ENCODE assay signal across 26 mouse cellular contexts in genomic region chr16:19966437-19966836, GRCm38 (mm10). TPM values are rescaled to one million over a fixed set of nuclear protein-coding genes. Genes with fewer than 3 reads are reported as not detected.
A peak's percentile ranks its signal among the peaks of the same experiment; 100 is the strongest.
DNase-seq lines count a peak whose midpoint lies in the region; ATAC-seq and TF ChIP-seq lines count a peak whose summit lies in the region.
"Had no signal": no experiment of that assay in that cellular context is flagged by ENCODE, and none has a peak within 500 bp of the region (broad histone marks: within the 10 kb centered on the region; RNA-seq: fewer than 3 reads in every experiment).

No protein-coding gene starts in this region.

- no peak overlapping the region for H3K4me2 ChIP-seq in lung, embryonic 15.5 days
- H3K4me2 ChIP-seq in lung, postnatal 0 days (replicated peaks; ENCODE audit: low read depth, low read length), result no peak overlapping the region
- H3K4me2 ChIP-seq: embryonic facial prominence, embryonic 12.5 days; embryonic facial prominence, embryonic 15.5 days; heart, embryonic 12.5 days; heart, embryonic 15.5 days; hindbrain, embryonic 12.5 days; hindbrain, embryonic 15.5 days had no signal

- no peak for TF ChIP-seq POLR2A in heart, adult 2 months (IDR thresholded peaks at IDR 0.05; ENCODE audit: insufficient read depth, low read depth, low read length)

- no peak for DNase-seq in heart, adult 2 months
- no peak for DNase-seq in heart, postnatal 14 days
- no peak for DNase-seq in lung, postnatal 0 days (ENCODE audit: low spot score)
- no peak for DNase-seq in right cerebral cortex, postnatal 4 days
- DNase-seq: adrenal gland, postnatal 36 days; B cell, adult 2 months; cerebellum, adult 11 months; cerebellum, adult 2 months; cerebellum, adult 9-11 months; cerebellum, postnatal 25 days; forebrain, postnatal 0 days; gastrocnemius, adult 2 months; gastrocnemius, postnatal 14 days had no signal

- peak overlapping the region; percentile 47 for H3K27ac ChIP-seq in heart, adult 2 months
- H3K27ac ChIP-seq in lung, embryonic 15.5 days, result peak overlapping the region; percentile 12; the same call in 1 of the 2 replicates
- no peak overlapping the region for H3K27ac ChIP-seq in lung, postnatal 0 days (ENCODE audit: low read length)
- H3K27ac ChIP-seq in macrophage, result peak overlapping the region; percentile 31; the same call in 1 of the 2 replicates
- H3K27ac ChIP-seq: embryonic facial prominence, embryonic 12.5 days; embryonic facial prominence, embryonic 15.5 days; gastrocnemius, adult 2 months; heart, embryonic 15.5 days; hindbrain, embryonic 12.5 days; hindbrain, embryonic 15.5 days had no signal

- 35% methylated on average over 1 of the region's 1 CpGs for WGBS in heart, adult 2 months
- 56% methylated on average over 1 of the region's 1 CpGs for WGBS in lung, embryonic 15.5 days
- 46% methylated on average over 1 of the region's 1 CpGs for WGBS in lung, postnatal 0 days
- WGBS in macrophage (ENCODE audit: missing documents), result 93% methylated on average over 1 of the region's 1 CpGs

- TF ChIP-seq EP300 in heart, adult 2 months (IDR thresholded peaks at IDR 0.05; ENCODE audit: insufficient read depth, low read depth, low read length), result no peak
- no peak for TF ChIP-seq EP300 in lung, postnatal 0 days (IDR thresholded peaks at IDR 0.05)

- peaks cover 32% of the 10 kb centered on the region for H3K36me3 ChIP-seq in heart, adult 2 months (ENCODE audit: control insufficient read depth, insufficient read depth, low read length)
- H3K36me3 ChIP-seq in lung, embryonic 15.5 days, result no peaks in the 10 kb centered on the region
- no peaks in the 10 kb centered on the region for H3K36me3 ChIP-seq in lung, postnatal 0 days (ENCODE audit: insufficient read depth, low read length)
- no peaks in the 10 kb centered on the region for H3K36me3 ChIP-seq in macrophage (ENCODE audit: inconsistent target)
- H3K36me3 ChIP-seq: embryonic facial prominence, embryonic 12.5 days; embryonic facial prominence, embryonic 15.5 days; heart, embryonic 15.5 days; hindbrain, embryonic 12.5 days; hindbrain, embryonic 15.5 days had no signal

- no peak overlapping the region for H3K4me3 ChIP-seq in heart, adult 2 months
- H3K4me3 ChIP-seq in lung, embryonic 15.5 days, result no peak overlapping the region
- no peak overlapping the region for H3K4me3 ChIP-seq in lung, postnatal 0 days (ENCODE audit: low read depth, low read length)
- no peak overlapping the region for H3K4me3 ChIP-seq in macrophage (ENCODE audit: inconsistent target)
- H3K4me3 ChIP-seq: embryonic facial prominence, embryonic 12.5 days; embryonic facial prominence, embryonic 15.5 days; gastrocnemius, adult 2 months; heart, embryonic 12.5 days; heart, embryonic 15.5 days; hindbrain, embryonic 12.5 days; hindbrain, embryonic 15.5 days had no signal

- no peak overlapping the region for H3K9ac ChIP-seq in heart, adult 2 months (ENCODE audit: low read depth, low read length)
- no peak overlapping the region for H3K9ac ChIP-seq in lung, embryonic 15.5 days
- no peak overlapping the region for H3K9ac ChIP-seq in lung, postnatal 0 days (replicated peaks; ENCODE audit: low read depth)
- H3K9ac ChIP-seq: embryonic facial prominence, embryonic 12.5 days; embryonic facial prominence, embryonic 15.5 days; forebrain, postnatal 0 days; heart, embryonic 12.5 days; heart, embryonic 15.5 days; hindbrain, embryonic 12.5 days; hindbrain, embryonic 15.5 days had no signal

- no peaks in the 10 kb centered on the region for H3K27me3 ChIP-seq in heart, adult 2 months (ENCODE audit: control insufficient read depth, insufficient read depth, low read length)
- no peaks in the 10 kb centered on the region for H3K27me3 ChIP-seq in lung, embryonic 15.5 days
- no peaks in the 10 kb centered on the region for H3K27me3 ChIP-seq in lung, postnatal 0 days (replicated peaks; ENCODE audit: insufficient read depth, low read length)
- H3K27me3 ChIP-seq: CH12.LX; embryonic facial prominence, embryonic 12.5 days; embryonic facial prominence, embryonic 15.5 days; heart, embryonic 12.5 days; heart, embryonic 15.5 days; hindbrain, embryonic 12.5 days; hindbrain, embryonic 15.5 days; Patski had no signal

- ATAC-seq in lung, embryonic 15.5 days (ENCODE audit: borderline replicate concordance, extremely low read depth, low FRiP score, low TSS enrichment), result no peak
- no peak for ATAC-seq in lung, postnatal 0 days
- ATAC-seq: forebrain, embryonic 14.5 days; forebrain, postnatal 0 days; intestine, postnatal 0 days; Patski had no signal

- TF ChIP-seq CTCF in heart, adult 2 months (IDR thresholded peaks at IDR 0.05), result no peak
- no peak for TF ChIP-seq CTCF in lung, postnatal 0 days (IDR thresholded peaks at IDR 0.05)

- H3K79me2 ChIP-seq in heart, adult 2 months (replicated peaks; ENCODE audit: control insufficient read depth, insufficient read depth, low read length), result peaks cover 4% of the 10 kb centered on the region; the same call in 1 of the 2 replicates
- H3K79me2 ChIP-seq in macrophage (ENCODE audit: inconsistent target), result peaks cover 22% of the 10 kb centered on the region; the same call in 1 of the 2 replicates

- no peaks in the 10 kb centered on the region for H3K9me3 ChIP-seq in lung, embryonic 15.5 days
- no peaks in the 10 kb centered on the region for H3K9me3 ChIP-seq in lung, postnatal 0 days (ENCODE audit: low read length)
- H3K9me3 ChIP-seq: embryonic facial prominence, embryonic 12.5 days; embryonic facial prominence, embryonic 15.5 days; G1E; heart, embryonic 12.5 days; heart, embryonic 15.5 days; hindbrain, embryonic 12.5 days; hindbrain, embryonic 15.5 days had no signal

- peaks cover 19% of the 10 kb centered on the region for H3K4me1 ChIP-seq in heart, adult 2 months (ENCODE audit: control insufficient read depth, insufficient read depth, low read length)
- 0 out of 2 replicates have a peak, but pooled peaks cover 4% of the 10 kb centered on the region for H3K4me1 ChIP-seq in lung, embryonic 15.5 days
- H3K4me1 ChIP-seq in lung, postnatal 0 days (ENCODE audit: insufficient read depth, low read depth, low read length), result no peaks in the 10 kb centered on the region; the same call in 1 of the 2 replicates
- H3K4me1 ChIP-seq: embryonic facial prominence, embryonic 12.5 days; embryonic facial prominence, embryonic 15.5 days; heart, embryonic 15.5 days; hindbrain, embryonic 12.5 days; hindbrain, embryonic 15.5 days had no signal

- intact Hi-C loops in heart, adult 2 months (cut with DNase I), result no loop called here
- intact Hi-C loops in heart, postnatal 14 days (cut with DNase I), result no loop called here

RNA-seq across cellular contexts. Expression of gene Klhl6, which starts 16.4 kb away (rescaled TPM):
- total RNA-seq in heart, adult 2 months (2021), result 1 to 10 TPM; 5.3 to 5.4 TPM
- 5.4 and 7.7 TPM in 2 replicates for polyA plus RNA-seq in heart, adult 2 months (2012; rRNA removed)
- total RNA-seq in heart, postnatal 14 days (2021), result 1 to 10 TPM; 6.5 to 6.8 TPM
- 18.4 and 19.7 TPM in 2 replicates for polyA plus RNA-seq in lung, embryonic 15.5 days (2015; fragmentation: Nextera tagmentation; extraction: Ambion mirVana)
- 7.7 and 10.0 TPM in 2 replicates for polyA plus RNA-seq in lung, postnatal 0 days (2015; fragmentation: Nextera tagmentation; extraction: Ambion mirVana)
- 10 to 100 TPM in 18 of 26 experiments, 1 to 10 TPM in 8; 1.2 to 51.3 (median 25.3) TPM for total RNA-seq in macrophage (2018; cell fraction: chromatin; rRNA removed)
- 10 to 100 TPM in 24 of 26 experiments, 1 to 10 TPM in 2; 7.7 to 25.4 (median 20.9) TPM for total RNA-seq in macrophage (2018; cell fraction: cytosol; rRNA removed)
- total RNA-seq in macrophage (2018; cell fraction: nucleus; rRNA removed), result 10 to 100 TPM in 19 of 26 experiments, 1 to 10 TPM in 7; 1.8 to 43.7 (median 19.7) TPM
- polyA plus RNA-seq in macrophage (2018), result 15.2 to 25.6 TPM (median 16.3 TPM) in 3 replicates
